Mouse (Mus musculus): Measurements from ENCODE around the gene Tmem262. TPM values are rescaled to one million over a fixed set of nuclear protein-coding genes. Genes with fewer than 3 reads are reported as not detected.

Tmem262 gene
- polyA plus RNA-seq, 1 experiment = not detected

DNA sequence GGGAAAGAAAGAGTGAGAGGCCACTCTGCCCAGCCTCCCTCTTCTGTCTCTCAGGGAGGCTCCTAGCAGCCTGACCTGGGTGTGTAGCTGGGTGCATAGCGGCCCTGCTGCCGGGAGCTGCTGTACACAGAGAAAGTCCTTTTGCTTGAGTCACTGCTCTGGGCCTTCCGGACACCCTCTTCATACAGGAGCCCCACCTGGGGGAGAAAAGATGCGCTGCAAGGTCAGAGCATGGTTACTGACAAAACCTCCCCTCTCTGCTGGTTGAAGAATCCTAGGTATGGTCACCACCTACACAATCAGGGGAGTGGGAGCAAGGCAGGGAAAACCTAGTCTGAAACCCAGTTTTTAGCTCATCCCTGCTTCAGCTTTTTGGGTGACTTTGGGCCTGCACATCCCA lies 10.9 kb upstream of the Tmem262 start:
- 74% methylated on average over 4 of the region's 4 CpGs for WGBS
- no peak for DNase-seq
- TF ChIP-seq POLR2A (IDR thresholded peaks at IDR 0.05; ENCODE audit: borderline replicate concordance, extremely low read depth, low read depth, low read length) = no peak
- no peak for TF ChIP-seq CTCF (IDR thresholded peaks at IDR 0.05; ENCODE audit: insufficient read depth, low read length)
- Histone ChIP-seq H3K4me1 (ENCODE audit: control insufficient read depth, insufficient read depth, low read length) (peaks cover 8% of the 10 kb centered on the region; the same call in 1 of the 2 replicates), H3K4me3 (replicated peaks; ENCODE audit: extremely low read depth, low read depth, low read length) (no peak overlapping the region)

- Histone ChIP-seq H3K4me3 (replicated peaks; ENCODE audit: extremely low read depth, low read depth, low read length) (no peak overlapping the region), H3K4me1 (ENCODE audit: control insufficient read depth, insufficient read depth, low read length) (peaks cover 8% of the 10 kb centered on the region; the same call in 1 of the 2 replicates)
- TF ChIP-seq POLR2A (IDR thresholded peaks at IDR 0.05; ENCODE audit: borderline replicate concordance, extremely low read depth, low read depth, low read length) = no peak
- 89% methylated on average over 10 of the region's 10 CpGs for WGBS
- no peak for DNase-seq
Measured at GRCm38 (mm10) chr19:6069851-6070250, 10.0 kb upstream of the Tmem262 start.

DNA sequence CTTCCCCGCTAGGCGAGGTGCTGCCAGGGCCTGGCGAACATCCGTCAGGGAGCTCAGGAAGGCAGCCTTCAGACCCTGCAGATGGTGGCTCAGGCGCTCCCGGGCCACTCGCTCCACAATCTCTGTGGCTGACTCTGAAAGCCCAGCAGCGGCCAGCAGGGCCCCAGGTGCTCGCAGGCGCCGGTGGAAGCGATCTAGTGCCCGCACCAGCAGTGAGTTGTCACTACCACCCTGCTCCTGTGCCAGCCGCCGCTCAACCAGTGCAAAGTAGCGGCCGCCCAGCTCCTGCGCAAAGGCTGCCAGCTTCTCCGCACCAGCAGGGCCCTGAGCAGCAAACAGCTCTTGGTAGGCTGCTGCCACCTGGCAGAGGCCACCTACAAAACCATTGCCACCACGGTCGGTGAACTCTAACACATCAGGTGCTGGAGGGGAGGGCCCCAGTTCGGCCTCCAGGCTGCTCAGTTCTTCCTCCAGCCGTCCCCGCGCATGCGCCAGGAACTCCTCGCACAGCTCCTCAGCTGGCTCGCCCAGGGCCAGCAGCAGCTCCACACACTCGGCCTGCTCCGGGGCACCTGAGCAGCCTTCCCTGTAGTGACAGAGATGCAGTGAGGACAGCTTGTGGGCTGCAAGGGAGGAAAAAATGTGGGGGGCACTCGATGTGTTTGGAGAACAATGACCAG lies 9.1 kb upstream of the Tmem262 start:
- Histone ChIP-seq H3K4me1 (ENCODE audit: control insufficient read depth, insufficient read depth, low read length) (peaks cover 8% of the 10 kb centered on the region; the same call in 1 of the 2 replicates), H3K4me3 (replicated peaks; ENCODE audit: extremely low read depth, low read depth, low read length) (no peak overlapping the region)
- DNase-seq = no peak
- WGBS = 89% methylated on average over 31 of the region's 31 CpGs
- no peak for TF ChIP-seq POLR2A (IDR thresholded peaks at IDR 0.05; ENCODE audit: borderline replicate concordance, extremely low read depth, low read depth, low read length)
- TF ChIP-seq CTCF (IDR thresholded peaks at IDR 0.05; ENCODE audit: insufficient read depth, low read length) = no peak

DNA sequence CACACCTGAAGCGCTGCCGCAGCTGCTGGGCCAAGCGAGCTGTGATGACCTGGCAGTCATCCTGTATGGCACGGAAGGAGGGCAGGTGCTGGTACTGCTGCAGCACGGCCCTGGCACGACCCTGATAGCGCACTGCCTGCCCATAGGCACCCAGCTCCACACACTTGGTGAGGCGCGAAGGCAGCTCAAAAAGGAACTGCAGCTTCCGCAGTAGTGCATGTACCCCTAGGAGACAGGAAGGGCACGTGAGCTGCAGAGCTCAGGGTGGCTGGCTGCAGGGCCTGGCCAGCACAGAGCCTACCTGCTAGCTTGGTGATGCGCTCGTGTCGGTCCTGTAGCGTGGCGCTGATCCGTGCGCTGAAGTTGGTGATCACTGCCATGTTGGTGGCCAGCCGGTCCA lies 8.6 kb upstream of the Tmem262 start:
- WGBS = 89% methylated on average over 19 of the region's 19 CpGs
- no peak for TF ChIP-seq CTCF (IDR thresholded peaks at IDR 0.05; ENCODE audit: insufficient read depth, low read length)
- TF ChIP-seq POLR2A (IDR thresholded peaks at IDR 0.05; ENCODE audit: borderline replicate concordance, extremely low read depth, low read depth, low read length) = no peak
- no peak overlapping the region for H3K4me3 ChIP-seq (replicated peaks; ENCODE audit: extremely low read depth, low read depth, low read length)
- DNase-seq = no peak
- H3K4me1 ChIP-seq (ENCODE audit: control insufficient read depth, insufficient read depth, low read length) = peaks cover 11% of the 10 kb centered on the region

DNA sequence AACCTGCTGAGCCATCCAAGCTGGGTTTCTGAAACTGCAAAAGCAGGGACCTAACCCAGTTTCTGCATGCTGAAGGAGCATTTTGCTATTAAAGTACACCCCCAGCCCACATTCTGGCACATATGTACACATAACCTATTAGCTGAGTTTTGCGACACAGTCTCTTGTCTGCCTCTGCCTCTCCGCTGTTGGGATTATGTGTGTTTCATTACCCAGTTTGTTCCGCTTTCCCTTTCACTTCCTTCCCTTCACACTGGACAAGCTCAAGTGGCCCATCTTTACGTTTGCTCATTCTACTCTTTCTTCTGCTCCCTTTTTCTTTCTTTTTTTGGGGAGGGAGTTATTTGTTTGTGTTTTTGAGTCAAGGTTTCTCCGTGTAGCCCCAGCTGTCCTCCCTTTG lies 5.9 kb upstream of the Tmem262 start:
- H3K4me3 ChIP-seq (replicated peaks; ENCODE audit: extremely low read depth, low read depth, low read length) = no peak overlapping the region
- TF ChIP-seq CTCF (IDR thresholded peaks at IDR 0.05; ENCODE audit: insufficient read depth, low read length) (no peak), POLR2A (IDR thresholded peaks at IDR 0.05; ENCODE audit: borderline replicate concordance, extremely low read depth, low read depth, low read length) (no peak)
- H3K4me1 ChIP-seq (ENCODE audit: control insufficient read depth, insufficient read depth, low read length) = peaks cover 6% of the 10 kb centered on the region
- WGBS = 82% methylated on average over 5 of the region's 5 CpGs
- no peak for DNase-seq

DNA sequence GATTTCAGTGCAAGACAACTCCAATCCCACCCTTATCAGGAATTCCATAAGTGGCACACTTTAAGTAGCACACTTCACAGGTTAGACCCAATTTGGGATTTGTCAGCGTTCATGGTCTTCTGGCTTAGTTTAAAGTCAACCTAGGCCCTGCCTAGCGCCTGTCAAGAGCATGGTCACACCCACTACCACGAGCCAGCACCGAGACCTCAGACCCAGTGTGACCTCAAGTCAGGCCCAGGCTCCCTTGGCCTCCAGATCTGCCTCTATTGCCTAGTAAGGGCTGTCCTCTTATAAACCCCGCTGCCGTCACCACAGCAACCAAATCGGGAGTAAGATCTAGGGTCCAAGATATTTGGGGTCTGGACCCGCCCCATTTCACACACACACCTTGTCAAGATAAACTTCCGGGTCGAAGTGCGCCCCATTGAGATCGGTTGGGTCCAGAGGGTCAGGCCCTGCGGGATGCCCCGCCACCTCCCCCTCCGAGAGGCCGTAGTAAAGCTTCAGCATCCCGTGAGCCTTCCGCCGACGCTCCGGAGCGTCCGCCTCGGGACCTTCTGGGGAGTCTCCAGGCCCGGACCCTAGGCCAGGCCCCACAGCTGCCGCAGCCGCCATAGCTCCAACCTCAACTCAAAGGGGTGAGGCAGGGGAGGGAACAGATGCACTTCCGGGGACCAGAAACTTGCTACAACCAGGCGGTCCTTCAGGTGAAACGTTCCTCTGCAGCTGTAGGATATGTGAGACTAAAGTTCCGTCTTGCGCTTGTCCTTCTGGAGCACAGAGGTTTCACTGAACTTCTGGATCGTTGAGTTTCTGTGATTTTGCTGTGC lies 3.1 kb upstream of the Tmem262 start, which contains the start of gene Vps51:
Vps51 (minus strand) TSS at position 668 of the 830 bp plus-strand sequence.
- DNase-seq = peak; percentile 84
- under 1% methylated on average over 33 of the region's 33 CpGs for WGBS
- TF ChIP-seq CTCF (IDR thresholded peaks at IDR 0.05; ENCODE audit: insufficient read depth, low read length) = no peak
- peak; percentile 60; the same call in 1 of the 2 replicates for TF ChIP-seq POLR2A (IDR thresholded peaks at IDR 0.05; ENCODE audit: borderline replicate concordance, extremely low read depth, low read depth, low read length)
- peaks cover 6% of the 10 kb centered on the region for H3K4me1 ChIP-seq (ENCODE audit: control insufficient read depth, insufficient read depth, low read length)
- H3K4me3 ChIP-seq (replicated peaks; ENCODE audit: extremely low read depth, low read depth, low read length) = peak within 1 kb of the TSS; percentile 80

GRCm38 (mm10) chr19:6082156-6082555 lies 2.3 kb downstream of the Tmem262 start, which contains the start of gene Gm28374:
Gene Gm28374, minus strand, starts transcription at chr19:6082256.
- no peak for TF ChIP-seq CTCF (IDR thresholded peaks at IDR 0.05; ENCODE audit: insufficient read depth, low read length)
- no peak for TF ChIP-seq POLR2A (IDR thresholded peaks at IDR 0.05; ENCODE audit: borderline replicate concordance, extremely low read depth, low read depth, low read length)
- no peak within 1 kb of the TSS for H3K4me3 ChIP-seq (replicated peaks; ENCODE audit: extremely low read depth, low read depth, low read length)
- DNase-seq = no peak
- 84% methylated on average over 9 of the region's 9 CpGs for WGBS
- peaks cover 7% of the 10 kb centered on the region for H3K4me1 ChIP-seq (ENCODE audit: control insufficient read depth, insufficient read depth, low read length)

DNA sequence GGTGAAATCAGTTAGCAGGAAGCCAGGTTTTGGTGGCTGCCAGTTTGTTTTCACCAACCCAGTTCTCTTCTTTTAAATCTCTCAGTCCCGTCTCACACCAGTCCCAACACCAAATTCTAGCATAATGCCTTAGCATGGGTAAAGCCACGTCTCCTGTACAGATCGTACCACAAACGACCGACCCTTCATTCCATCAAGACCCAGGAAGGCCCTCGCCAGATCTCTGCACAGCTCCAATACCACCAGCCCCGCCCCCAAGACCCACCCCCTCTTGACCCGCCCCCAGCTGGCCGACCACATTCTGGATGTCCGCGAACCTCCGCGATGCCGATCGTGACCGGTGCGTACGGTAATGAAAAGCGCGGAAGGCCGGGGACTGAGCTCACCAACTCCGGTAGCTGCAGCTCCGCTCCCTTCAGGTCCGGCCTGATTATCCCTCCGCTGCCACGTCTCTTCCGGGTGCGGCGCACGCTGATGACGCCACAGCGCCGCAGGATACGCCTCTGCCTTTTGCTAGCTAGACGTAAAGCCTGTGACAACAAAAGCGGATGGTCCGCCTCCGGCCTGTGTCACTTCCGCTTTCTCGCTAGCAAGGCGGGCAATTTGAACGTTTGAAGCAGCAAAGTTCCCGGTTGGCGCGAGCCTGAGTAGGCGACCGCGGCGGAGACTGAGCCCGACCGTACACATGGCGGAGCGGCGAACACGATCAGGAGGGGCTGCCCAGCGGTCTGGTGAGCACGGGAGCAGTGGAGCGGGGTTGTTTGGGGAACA lies 4.8 kb downstream of the Tmem262 start, which contains the start of the genes Zfpl1 and Cdca5:
Zfpl1 (minus strand) TSS at position 479 of the 771 bp plus-strand sequence.
Cdca5 (plus strand) TSS at position 506 of the 771 bp plus-strand sequence.
- peak; percentile 96 for DNase-seq
- H3K4me3 ChIP-seq (replicated peaks; ENCODE audit: extremely low read depth, low read depth, low read length) = peak within 1 kb of the TSS; percentile 94
- peaks cover 7% of the 10 kb centered on the region for H3K4me1 ChIP-seq (ENCODE audit: control insufficient read depth, insufficient read depth, low read length)
- WGBS = under 1% methylated on average over 58 of the region's 58 CpGs
- peak; percentile 76; the same call in 1 of the 2 replicates for TF ChIP-seq POLR2A (IDR thresholded peaks at IDR 0.05; ENCODE audit: borderline replicate concordance, extremely low read depth, low read depth, low read length)
- no peak for TF ChIP-seq CTCF (IDR thresholded peaks at IDR 0.05; ENCODE audit: insufficient read depth, low read length)

- WGBS = under 1% methylated on average over 17 of the region's 17 CpGs
- no peak for TF ChIP-seq CTCF (IDR thresholded peaks at IDR 0.05; ENCODE audit: insufficient read depth, low read length)
- TF ChIP-seq POLR2A (IDR thresholded peaks at IDR 0.05; ENCODE audit: borderline replicate concordance, extremely low read depth, low read depth, low read length) = no peak
- Histone ChIP-seq H3K4me3 (replicated peaks; ENCODE audit: extremely low read depth, low read depth, low read length) (peak overlapping the region; percentile 43), H3K4me1 (ENCODE audit: control insufficient read depth, insufficient read depth, low read length) (peaks cover 7% of the 10 kb centered on the region)
- peak; percentile 23 for DNase-seq
Measured at GRCm38 (mm10) chr19:6085417-6085879, 5.6 kb downstream of the Tmem262 start.

Measured in lung, adult 2 months (tissue).